Mouse (Mus musculus): ENCODE measurements around the gene Gm20834. TPM values are rescaled to one million over a fixed set of nuclear protein-coding genes. Genes with fewer than 3 reads are reported as not detected.
"Not testable (repeated sequence)": the region's sequence is repeated elsewhere in the genome, so short reads cannot be mapped to it uniquely, and the experiment has no call there.

Gm20834 gene
- polyA plus RNA-seq (2014; fragmentation: Nextera tagmentation; extraction: Ambion mirVana), result not detected in 2 replicates

DNA sequence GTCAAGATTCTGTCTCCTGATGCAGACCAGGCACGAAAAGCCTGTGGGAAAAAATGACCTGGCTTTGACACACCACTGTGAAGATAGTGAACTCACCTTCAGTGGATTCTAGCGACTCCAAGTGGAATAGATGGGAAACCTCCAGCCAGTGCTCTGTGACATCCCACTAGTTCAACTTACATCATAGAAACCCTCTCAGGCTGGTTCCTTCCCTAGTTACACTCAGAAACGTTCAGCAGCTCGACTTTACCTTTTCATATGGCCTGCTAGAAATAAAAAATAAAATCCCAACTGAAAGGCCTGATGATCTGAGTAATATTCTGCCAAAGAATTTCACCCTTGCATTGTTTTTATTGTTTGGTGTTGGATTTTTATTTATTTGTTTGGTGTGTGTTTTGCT, at the start of gene Gm20834:
Gene Gm20834 (minus strand): TSS at position 101 of the 400 bp plus-strand sequence.
- H3K9ac ChIP-seq (replicated peaks; ENCODE audit: low read depth, low read length); H3K9me3 ChIP-seq (ENCODE audit: control insufficient read depth, low read length); H3K27me3 ChIP-seq (ENCODE audit: control insufficient read depth, insufficient read depth, low read length); H3K4me2 ChIP-seq (ENCODE audit: low read depth, low read length); ATAC-seq (ENCODE audit: low read depth); H3K4me1 ChIP-seq (ENCODE audit: control insufficient read depth, insufficient read depth, low read length); H3K4me3 ChIP-seq (ENCODE audit: low read depth, low read length); H3K36me3 ChIP-seq (ENCODE audit: control insufficient read depth, insufficient read depth, low read length); H3K27ac ChIP-seq (ENCODE audit: low read depth, low read length): not testable (repeated sequence)
- 56% methylated on average over 4 of the region's 4 CpGs for WGBS

Other genes with a start within 250 kb of the Gm20834 start
- gene Gm21310, start 177.4 kb downstream of the Gm20834 start, polyA plus RNA-seq (2014; fragmentation: Nextera tagmentation; extraction: Ambion mirVana), result not detected in 2 replicates
- not detected in 2 replicates for gene Gm28510, start 88.1 kb upstream of the Gm20834 start, polyA plus RNA-seq (2014; fragmentation: Nextera tagmentation; extraction: Ambion mirVana)
- gene Gm20737, start 211.5 kb upstream of the Gm20834 start, polyA plus RNA-seq (2014; fragmentation: Nextera tagmentation; extraction: Ambion mirVana), result not detected in 2 replicates
- not detected in 2 replicates for gene Gm21775, start 228.9 kb upstream of the Gm20834 start, polyA plus RNA-seq (2014; fragmentation: Nextera tagmentation; extraction: Ambion mirVana)

Data from neural tube, embryonic 14.5 days (tissue).